Mouse (Mus musculus): ENCODE measurements around the gene 1700010I14Rik. TPM values are rescaled to one million over a fixed set of nuclear protein-coding genes. Genes with fewer than 3 reads are reported as not detected.
A peak's percentile ranks its signal among the peaks of the same experiment; 100 is the strongest.

Gene 1700010I14Rik
- polyA plus RNA-seq, 1 experiment from 2014 or later = 1.0 TPM

DNA sequence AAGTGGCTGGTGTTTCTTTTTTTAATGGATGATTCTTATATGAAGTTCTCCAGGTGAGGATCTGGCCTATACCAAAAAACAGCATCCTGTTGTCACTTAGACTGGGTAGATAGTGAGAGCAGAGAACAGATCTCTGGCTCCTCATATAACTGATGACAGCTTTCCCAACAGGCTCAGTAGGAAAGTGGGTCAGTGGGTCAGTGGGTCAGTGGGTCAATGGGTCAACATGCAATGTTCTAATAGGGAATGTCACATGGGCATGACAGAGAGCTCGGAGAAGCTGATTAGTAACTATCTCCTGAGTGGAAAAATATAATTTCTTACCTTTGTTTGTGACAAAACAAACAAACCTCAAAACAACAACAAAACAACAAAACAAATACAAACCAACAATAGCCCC lies 7.2 kb downstream of the 1700010I14Rik start:
- 56% methylated on average over 1 of the region's 1 CpGs for WGBS
- Histone ChIP-seq H3K4me3 (ENCODE audit: low read length) (no peak overlapping the region), H3K27me3 (replicated peaks; ENCODE audit: control insufficient read depth, insufficient read depth, low read length) (no peaks in the 10 kb centered on the region), H3K9ac (ENCODE audit: low read depth, low read length) (no peak overlapping the region), H3K4me1 (ENCODE audit: control insufficient read depth, insufficient read depth, low read length) (no peaks in the 10 kb centered on the region), H3K36me3 (ENCODE audit: control insufficient read depth, insufficient read depth, low read length) (no peaks in the 10 kb centered on the region), H3K27ac (ENCODE audit: low read length) (no peak overlapping the region), H3K4me2 (ENCODE audit: low read depth, low read length) (no peak overlapping the region), H3K9me3 (ENCODE audit: control insufficient read depth, low read length) (no peaks in the 10 kb centered on the region)
- no peak for ATAC-seq

DNA sequence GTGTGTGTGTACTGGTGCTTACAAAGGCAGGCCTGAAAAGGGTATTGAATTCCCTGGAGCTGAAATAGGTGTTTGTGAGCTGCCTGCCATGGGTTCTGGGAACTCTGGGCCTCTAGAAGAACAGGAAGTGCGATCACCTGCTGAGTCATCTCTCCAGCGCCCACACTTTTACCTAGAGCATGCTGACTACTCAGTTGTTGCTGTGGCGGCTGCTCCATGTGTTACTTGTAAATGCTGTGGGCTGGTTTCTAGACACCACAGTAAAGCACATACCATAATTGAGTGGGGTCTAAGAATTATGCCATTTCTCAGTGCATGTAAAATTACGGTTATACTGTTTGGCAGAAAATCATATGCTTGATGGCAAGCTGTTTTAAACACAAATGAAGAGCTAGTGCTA lies 14.3 kb downstream of the 1700010I14Rik start:
- H3K36me3 ChIP-seq (ENCODE audit: control insufficient read depth, insufficient read depth, low read length) = no peaks in the 10 kb centered on the region
- H3K9me3 ChIP-seq (ENCODE audit: control insufficient read depth, low read length) = no peaks in the 10 kb centered on the region
- no peak for ATAC-seq
- WGBS = 74% methylated on average over 4 of the region's 4 CpGs
- no peak overlapping the region for H3K4me2 ChIP-seq (ENCODE audit: low read depth, low read length)
- H3K9ac ChIP-seq (ENCODE audit: low read depth, low read length) = no peak overlapping the region
- H3K27ac ChIP-seq (ENCODE audit: low read length) = no peak overlapping the region
- no peak overlapping the region for H3K4me3 ChIP-seq (ENCODE audit: low read length)
- H3K27me3 ChIP-seq (replicated peaks; ENCODE audit: control insufficient read depth, insufficient read depth, low read length) = no peaks in the 10 kb centered on the region
- H3K4me1 ChIP-seq (ENCODE audit: control insufficient read depth, insufficient read depth, low read length) = no peaks in the 10 kb centered on the region

DNA sequence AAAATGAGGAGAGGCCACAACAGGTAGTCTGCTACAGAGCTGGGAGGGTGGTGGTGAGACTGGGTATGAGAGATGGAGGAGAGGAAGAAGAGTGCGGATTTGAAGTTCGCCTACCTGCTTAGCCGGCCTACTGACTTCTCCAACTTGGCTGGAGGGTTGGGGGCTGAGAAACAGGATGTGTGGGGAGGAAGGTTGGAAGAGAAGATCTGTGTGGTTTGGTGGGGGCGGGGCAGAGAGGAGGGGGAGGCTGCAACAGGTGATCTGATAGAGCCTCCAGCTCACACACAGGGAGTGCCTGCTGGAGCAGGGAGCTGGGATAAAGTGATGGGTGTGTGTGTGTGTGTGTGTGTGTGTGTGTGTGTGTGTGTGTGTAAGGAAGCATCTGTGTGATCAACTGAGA lies 16.4 kb downstream of the 1700010I14Rik start:
- Histone ChIP-seq H3K4me3 (ENCODE audit: low read length) (no peak overlapping the region), H3K9me3 (ENCODE audit: control insufficient read depth, low read length) (no peaks in the 10 kb centered on the region), H3K27me3 (replicated peaks; ENCODE audit: control insufficient read depth, insufficient read depth, low read length) (no peaks in the 10 kb centered on the region), H3K9ac (ENCODE audit: low read depth, low read length) (no peak overlapping the region), H3K27ac (ENCODE audit: low read length) (no peak overlapping the region), H3K4me2 (ENCODE audit: low read depth, low read length) (no peak overlapping the region), H3K4me1 (ENCODE audit: control insufficient read depth, insufficient read depth, low read length) (no peaks in the 10 kb centered on the region), H3K36me3 (ENCODE audit: control insufficient read depth, insufficient read depth, low read length) (no peaks in the 10 kb centered on the region)
- no peak for ATAC-seq
- WGBS = 77% methylated on average over 4 of the region's 4 CpGs

DNA sequence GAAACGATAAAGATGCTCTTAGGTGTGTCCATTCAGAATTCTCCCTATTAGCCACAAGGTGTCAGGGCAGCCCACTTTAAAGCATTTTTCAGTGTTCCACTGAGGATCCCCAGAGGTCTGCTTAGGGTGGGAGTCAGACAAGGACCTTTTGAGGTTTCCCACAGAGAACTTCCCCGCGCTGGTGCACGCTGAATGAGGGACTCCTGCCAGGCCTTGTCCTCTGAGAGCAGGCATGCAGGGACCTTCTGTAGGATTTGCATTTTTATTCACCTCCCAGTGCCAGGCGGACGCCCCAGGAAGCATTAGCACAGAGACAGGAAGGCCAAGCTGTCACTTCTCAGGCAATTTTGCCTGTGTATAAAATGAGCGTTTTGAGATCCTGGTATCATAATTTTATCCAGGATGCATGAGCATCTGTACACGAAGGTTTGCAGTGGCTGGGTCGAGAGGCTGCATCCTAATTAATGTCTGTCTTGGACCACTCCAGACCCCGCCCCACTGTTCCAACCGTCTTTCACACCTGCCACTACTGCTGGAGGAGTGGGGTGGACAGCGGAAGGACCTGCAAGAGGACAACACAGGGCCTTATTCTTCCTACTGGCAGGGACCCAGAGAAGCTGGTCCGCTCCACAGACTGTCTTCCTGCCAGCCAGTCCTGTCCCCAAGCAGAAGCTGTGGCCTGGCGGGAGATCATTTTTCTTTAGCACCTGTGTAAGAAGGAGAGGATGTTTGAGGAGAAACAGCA lies 35.2 kb downstream of the 1700010I14Rik start:
- H3K9ac ChIP-seq (ENCODE audit: low read depth, low read length) = no peak overlapping the region
- H3K36me3 ChIP-seq (ENCODE audit: control insufficient read depth, insufficient read depth, low read length) = no peaks in the 10 kb centered on the region
- no peak overlapping the region for H3K4me2 ChIP-seq (ENCODE audit: low read depth, low read length)
- H3K4me1 ChIP-seq (ENCODE audit: control insufficient read depth, insufficient read depth, low read length) = no peaks in the 10 kb centered on the region
- no peaks in the 10 kb centered on the region for H3K9me3 ChIP-seq (ENCODE audit: control insufficient read depth, low read length)
- H3K27me3 ChIP-seq (replicated peaks; ENCODE audit: control insufficient read depth, insufficient read depth, low read length) = no peaks in the 10 kb centered on the region
- no peak for ATAC-seq
- 31% methylated on average over 14 of the region's 14 CpGs for WGBS
- H3K4me3 ChIP-seq (ENCODE audit: low read length) = no peak overlapping the region
- H3K27ac ChIP-seq (ENCODE audit: low read length) = no peak overlapping the region

DNA sequence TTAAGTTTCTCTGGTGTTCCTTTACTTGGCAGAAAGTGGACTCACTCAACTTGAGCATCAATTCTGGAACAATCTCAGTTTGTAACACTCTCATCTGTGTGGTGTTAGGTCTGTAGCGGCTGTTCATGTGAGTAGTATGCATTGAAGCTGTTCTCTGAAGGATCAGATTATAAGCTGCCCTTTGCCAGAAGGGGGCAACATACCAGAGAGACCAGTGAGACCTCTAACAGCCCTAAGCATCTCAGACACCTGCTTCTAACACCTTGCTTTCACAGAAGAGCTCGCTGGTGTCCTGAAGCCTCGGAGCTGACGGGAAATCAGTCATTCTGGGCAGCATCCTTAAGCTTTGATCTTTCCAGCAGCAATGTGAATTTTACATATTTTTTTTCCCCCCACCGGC lies 42.0 kb downstream of the 1700010I14Rik start:
- Histone ChIP-seq H3K36me3 (ENCODE audit: control insufficient read depth, insufficient read depth, low read length) (no peaks in the 10 kb centered on the region), H3K9me3 (ENCODE audit: control insufficient read depth, low read length) (no peaks in the 10 kb centered on the region), H3K4me1 (ENCODE audit: control insufficient read depth, insufficient read depth, low read length) (no peaks in the 10 kb centered on the region), H3K9ac (ENCODE audit: low read depth, low read length) (no peak overlapping the region), H3K4me2 (ENCODE audit: low read depth, low read length) (no peak overlapping the region), H3K27me3 (replicated peaks; ENCODE audit: control insufficient read depth, insufficient read depth, low read length) (no peaks in the 10 kb centered on the region; the same call in 1 of the 2 replicates), H3K4me3 (ENCODE audit: low read length) (no peak overlapping the region), H3K27ac (ENCODE audit: low read length) (no peak overlapping the region)
- 63% methylated on average over 5 of the region's 5 CpGs for WGBS
- ATAC-seq = no peak

DNA sequence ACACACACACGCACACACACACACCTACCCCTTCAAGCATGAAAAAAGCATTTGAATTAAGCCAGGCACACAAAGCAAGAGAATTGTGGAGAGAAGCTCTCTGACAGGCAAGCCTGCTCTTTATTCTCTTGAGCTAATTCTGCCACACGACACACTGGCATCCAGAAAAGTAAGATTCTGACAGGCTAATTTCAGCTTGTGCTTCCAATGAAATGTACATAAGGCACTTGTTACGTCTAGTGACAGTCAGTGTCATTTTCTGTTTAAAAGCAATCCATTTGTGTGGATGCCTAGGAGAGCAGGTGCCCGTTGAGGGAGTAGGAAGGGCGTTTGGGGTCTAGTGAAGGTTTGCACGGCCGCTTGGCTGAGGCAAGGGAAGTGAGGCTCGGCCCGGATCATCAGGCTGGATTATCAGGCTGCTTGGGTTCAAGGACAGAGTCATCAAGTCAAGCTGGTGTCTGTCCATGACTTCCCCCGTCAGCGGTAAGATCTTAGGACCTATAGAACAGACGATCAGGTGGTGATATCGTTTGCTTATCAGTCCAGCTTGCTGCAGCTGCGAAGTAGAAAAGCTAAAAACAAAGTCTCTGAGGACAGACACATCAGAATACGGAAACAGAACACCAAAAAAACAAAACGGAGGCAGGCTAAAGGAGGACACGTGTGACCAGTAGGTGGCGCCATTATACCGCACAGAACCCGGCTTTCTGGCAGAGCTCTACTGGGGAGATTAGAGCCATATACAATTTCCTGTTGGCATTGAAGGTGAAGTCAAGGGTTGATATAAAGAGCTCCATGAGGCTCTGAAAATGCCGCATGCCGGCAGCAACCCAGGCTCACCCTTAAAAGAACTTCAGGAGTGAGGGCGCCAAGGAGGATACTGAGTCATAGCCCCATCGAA lies 43.4 kb downstream of the 1700010I14Rik start:
- H3K36me3 ChIP-seq (ENCODE audit: control insufficient read depth, insufficient read depth, low read length) = no peaks in the 10 kb centered on the region
- 15% methylated on average over 24 of the region's 24 CpGs for WGBS
- no peaks in the 10 kb centered on the region for H3K4me1 ChIP-seq (ENCODE audit: control insufficient read depth, insufficient read depth, low read length)
- peak; percentile 63; the same call in 1 of the 2 replicates for ATAC-seq
- H3K9ac ChIP-seq (ENCODE audit: low read depth, low read length) = no peak overlapping the region
- H3K27me3 ChIP-seq (replicated peaks; ENCODE audit: control insufficient read depth, insufficient read depth, low read length) = no peaks in the 10 kb centered on the region; the same call in 1 of the 2 replicates
- H3K27ac ChIP-seq (ENCODE audit: low read length) = no peak overlapping the region
- no peaks in the 10 kb centered on the region for H3K9me3 ChIP-seq (ENCODE audit: control insufficient read depth, low read length)
- no peak overlapping the region for H3K4me3 ChIP-seq (ENCODE audit: low read length)
- H3K4me2 ChIP-seq (ENCODE audit: low read depth, low read length) = peak overlapping the region; percentile 30

DNA sequence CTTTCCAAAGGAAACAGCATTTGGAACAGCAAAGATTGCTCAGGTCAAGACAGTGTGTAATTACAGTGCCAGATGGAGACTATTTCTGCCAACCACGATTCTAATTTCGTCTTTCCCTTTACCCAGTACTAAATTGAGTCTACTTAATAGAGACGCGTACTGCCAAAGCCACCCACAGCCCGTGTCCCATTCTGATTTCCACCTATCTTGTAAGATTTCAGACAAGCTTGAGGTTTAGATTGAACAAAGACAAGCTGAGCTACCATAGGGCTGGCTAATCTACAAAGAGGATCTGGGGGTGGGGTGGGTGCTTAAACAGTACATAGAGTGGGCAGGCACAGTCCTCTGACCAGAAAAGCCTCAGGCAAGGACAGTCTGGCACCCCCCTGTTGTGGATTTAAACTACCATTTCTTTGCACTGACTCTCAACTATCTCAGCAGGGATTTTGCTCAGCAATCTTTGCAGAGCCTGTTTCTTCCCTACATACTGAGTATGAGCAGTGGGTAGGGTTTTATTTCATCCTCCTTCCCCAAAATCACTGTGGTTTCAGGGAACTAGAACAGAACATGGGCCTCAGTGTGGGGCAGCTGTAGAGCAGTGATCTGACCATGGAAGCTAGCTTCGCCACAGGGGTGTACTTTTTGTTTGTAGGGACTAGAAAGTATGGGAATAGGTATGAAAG lies 44.4 kb downstream of the 1700010I14Rik start:
- no peaks in the 10 kb centered on the region for H3K36me3 ChIP-seq (ENCODE audit: control insufficient read depth, insufficient read depth, low read length)
- H3K27ac ChIP-seq (ENCODE audit: low read length) = no peak overlapping the region
- H3K27me3 ChIP-seq (replicated peaks; ENCODE audit: control insufficient read depth, insufficient read depth, low read length) = no peaks in the 10 kb centered on the region; the same call in 1 of the 2 replicates
- WGBS = 75% methylated on average over 6 of the region's 6 CpGs
- no peak overlapping the region for H3K4me2 ChIP-seq (ENCODE audit: low read depth, low read length)
- no peak overlapping the region for H3K4me3 ChIP-seq (ENCODE audit: low read length)
- no peaks in the 10 kb centered on the region for H3K4me1 ChIP-seq (ENCODE audit: control insufficient read depth, insufficient read depth, low read length)
- H3K9me3 ChIP-seq (ENCODE audit: control insufficient read depth, low read length) = no peaks in the 10 kb centered on the region
- ATAC-seq = no peak
- H3K9ac ChIP-seq (ENCODE audit: low read depth, low read length) = no peak overlapping the region

DNA sequence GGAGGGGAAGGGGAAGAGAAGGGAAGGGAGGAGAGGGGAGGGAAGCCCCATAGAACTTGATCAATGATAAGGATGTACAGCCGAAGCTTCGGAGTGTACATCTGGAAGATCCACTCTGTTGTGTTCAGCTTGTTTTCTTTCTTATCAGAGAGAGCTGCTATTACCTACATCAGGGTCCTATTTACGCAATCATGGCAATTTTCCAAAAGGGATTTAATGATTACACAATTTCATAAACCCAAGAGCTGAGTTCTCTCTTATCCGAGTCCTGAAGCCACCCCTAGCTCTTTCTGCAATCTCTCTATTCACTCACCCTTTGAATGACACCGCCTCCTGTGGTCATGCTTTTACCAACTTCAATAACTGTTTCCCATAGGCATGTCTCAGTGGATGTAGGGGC lies 45.4 kb downstream of the 1700010I14Rik start:
- no peak for ATAC-seq
- H3K9me3 ChIP-seq (ENCODE audit: control insufficient read depth, low read length) = no peaks in the 10 kb centered on the region
- H3K4me2 ChIP-seq (ENCODE audit: low read depth, low read length) = no peak overlapping the region
- H3K9ac ChIP-seq (ENCODE audit: low read depth, low read length) = no peak overlapping the region
- no peak overlapping the region for H3K4me3 ChIP-seq (ENCODE audit: low read length)
- no peaks in the 10 kb centered on the region for H3K36me3 ChIP-seq (ENCODE audit: control insufficient read depth, insufficient read depth, low read length)
- no peaks in the 10 kb centered on the region for H3K4me1 ChIP-seq (ENCODE audit: control insufficient read depth, insufficient read depth, low read length)
- no peak overlapping the region for H3K27ac ChIP-seq (ENCODE audit: low read length)
- WGBS = 69% methylated on average over 5 of the region's 5 CpGs
- no peaks in the 10 kb centered on the region; the same call in 1 of the 2 replicates for H3K27me3 ChIP-seq (replicated peaks; ENCODE audit: control insufficient read depth, insufficient read depth, low read length)

Data from intestine, embryonic 16.5 days (tissue).